Mouse (Mus musculus) bone marrow, adult 2 months (tissue): ENCODE results near the gene Kcna6.

Source experiments
- CTCF ChIP-seq: fragments of 200-500 bp; IDR thresholded peaks from 2 replicates; pipeline ENCODE4 v1.5.1; 2011; ENCODE audit warnings: low read length, control low read depth; ENCODE audit not compliant: control insufficient read depth, insufficient read depth
- POLR2A ChIP-seq: fragments of 200-500 bp; IDR thresholded peaks from 2 replicates; pipeline ENCODE4 v1.6.1; 2011; ENCODE audit warnings: low read depth, mild to moderate bottlenecking, control low read depth, low read length, borderline replicate concordance; ENCODE audit not compliant: control insufficient read depth

DNA sequence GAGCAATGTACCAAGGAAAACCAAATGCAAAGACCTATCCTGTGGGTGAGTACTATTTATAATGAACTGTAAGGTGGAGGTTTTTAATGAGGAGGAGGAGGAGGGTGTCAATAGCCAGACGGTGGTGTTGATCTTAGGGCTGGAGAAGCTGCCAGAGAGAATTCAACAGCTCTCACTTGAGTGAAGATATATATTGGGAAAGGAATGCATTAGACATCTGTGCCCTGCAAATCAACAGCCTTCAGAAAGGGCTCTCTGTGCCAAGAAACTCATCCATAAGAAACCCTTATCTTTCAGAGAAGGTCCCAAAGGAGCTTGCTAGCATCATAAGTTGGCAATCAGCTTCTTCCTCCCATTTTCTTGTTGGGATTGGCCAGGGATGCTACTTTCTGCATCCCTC is 5.4 kb upstream of the Kcna6 start:
- TF ChIP-seq CTCF (no peak), POLR2A (no peak)
